In genomic region chr4:124774429-124774828, GRCm38 (mm10) we compare ENCODE assay signal across 16 mouse cellular contexts. TPM values are rescaled to one million over a fixed set of nuclear protein-coding genes. Genes with fewer than 3 reads are reported as not detected.
DNase-seq lines count a peak whose midpoint lies in the region; ATAC-seq lines count a peak whose summit lies in the region.
"Had no signal": no experiment of that assay in that cellular context is flagged by ENCODE, and none has a peak within 500 bp of the region (broad histone marks: within the 10 kb centered on the region; RNA-seq: fewer than 3 reads in every experiment).

No protein-coding gene starts in this region.

- no peaks in the 10 kb centered on the region for H3K9me3 ChIP-seq in liver, embryonic 15.5 days (replicated peaks)
- H3K9me3 ChIP-seq in hindbrain, embryonic 11.5 days (ENCODE audit: control insufficient read depth, low read length), result no peaks in the 10 kb centered on the region

- no peaks in the 10 kb centered on the region for H3K27me3 ChIP-seq in liver, embryonic 15.5 days
- no peaks in the 10 kb centered on the region for H3K27me3 ChIP-seq in hindbrain, embryonic 11.5 days (ENCODE audit: control insufficient read depth, insufficient read depth, low read length)

- 12% methylated on average over 2 of the region's 2 CpGs for WGBS in liver, embryonic 15.5 days (ENCODE audit: insufficient replicate concordance)
- 81% methylated on average over 2 of the region's 2 CpGs for WGBS in hindbrain, embryonic 11.5 days

- H3K4me1 ChIP-seq in liver, embryonic 15.5 days (replicated peaks), result peaks cover 66% of the 10 kb centered on the region
- H3K4me1 ChIP-seq in hindbrain, embryonic 11.5 days (replicated peaks; ENCODE audit: control insufficient read depth, insufficient read depth, low read length), result no peaks in the 10 kb centered on the region

- peak; percentile 30 to 57 for DNase-seq in spleen, postnatal 36 days (ENCODE audit: low spot score in 2 of 2)
- no peak for DNase-seq in spleen, adult 12 weeks (ENCODE audit: low spot score)
- DNase-seq in T-cell, adult 2 months (ENCODE audit: low spot score), result no peak
- DNase-seq in hindbrain, embryonic 11.5 days (ENCODE audit: low spot score), result no peak
- DNase-seq in ovary, postnatal 36 days (ENCODE audit: low spot score), result no peak
- DNase-seq: adrenal gland, postnatal 10 days; forebrain, postnatal 0 days; kidney, postnatal 10 days; layer of hippocampus, adult 9-11 months; lung, adult 18-20 months; lung, postnatal 4 days; midbrain, embryonic 14.5 days; right cerebral cortex, adult 18-20 months; thymus, adult 18-20 months had no signal

- ATAC-seq in erythroblast, adult 5-6 weeks (replicated peaks; ENCODE audit: low FRiP score, poor library complexity, severe bottlenecking), result peak; percentile 96
- ATAC-seq in liver, embryonic 15.5 days (ENCODE audit: insufficient read depth), result peak; percentile 97
- ATAC-seq in hindbrain, embryonic 11.5 days (ENCODE audit: low FRiP score), result no peak
- ATAC-seq: forebrain, postnatal 0 days had no signal

- peak overlapping the region; percentile 30 for H3K4me3 ChIP-seq in liver, embryonic 15.5 days (replicated peaks)
- H3K4me3 ChIP-seq in hindbrain, embryonic 11.5 days (ENCODE audit: low read depth, low read length), result no peak overlapping the region

- peak overlapping the region; percentile 55 for H3K9ac ChIP-seq in liver, embryonic 15.5 days
- no peak overlapping the region for H3K9ac ChIP-seq in hindbrain, embryonic 11.5 days (ENCODE audit: low read depth, low read length)
- H3K9ac ChIP-seq: forebrain, postnatal 0 days had no signal

- H3K36me3 ChIP-seq in liver, embryonic 15.5 days (replicated peaks), result peaks cover 44% of the 10 kb centered on the region
- H3K36me3 ChIP-seq in hindbrain, embryonic 11.5 days (ENCODE audit: control insufficient read depth, insufficient read depth, low read length), result no peaks in the 10 kb centered on the region

- peak overlapping the region; percentile 70 for H3K4me2 ChIP-seq in liver, embryonic 15.5 days
- H3K4me2 ChIP-seq in hindbrain, embryonic 11.5 days (replicated peaks; ENCODE audit: low read depth, low read length), result no peak overlapping the region

- H3K27ac ChIP-seq in liver, embryonic 15.5 days (replicated peaks), result peak overlapping the region; percentile 92
- no peak overlapping the region for H3K27ac ChIP-seq in hindbrain, embryonic 11.5 days (ENCODE audit: low read depth, low read length)

RNA-seq across cellular contexts. Expression of gene Mtf1, which starts 27.5 kb away (rescaled TPM):
- total RNA-seq in erythroblast, adult 5-6 weeks (2015; ENCODE audit: low replicate concordance), result 5.2 and 5.4 TPM in 2 replicates
- 8.6 and 17.4 TPM in 2 replicates for total RNA-seq in erythroblast, adult 5-6 weeks (2017; ENCODE audit: low replicate concordance)
- polyA plus RNA-seq in liver, embryonic 15.5 days (2015; fragmentation: Nextera tagmentation; extraction: Ambion mirVana), result 11.8 and 12.4 TPM in 2 replicates
- polyA plus RNA-seq in hindbrain, embryonic 11.5 days (2014; fragmentation: Nextera tagmentation; extraction: Ambion mirVana), result 15.1 and 15.9 TPM in 2 replicates

RNA-seq across cellular contexts. Expression of gene Inpp5b, which starts 32.8 kb away (rescaled TPM):
- total RNA-seq in erythroblast, adult 5-6 weeks (2015; ENCODE audit: low replicate concordance), result 27.3 and 37.0 TPM in 2 replicates
- total RNA-seq in erythroblast, adult 5-6 weeks (2017; ENCODE audit: low replicate concordance), result 15.2 and 15.8 TPM in 2 replicates
- 38.1 and 38.3 TPM in 2 replicates for polyA plus RNA-seq in liver, embryonic 15.5 days (2015; fragmentation: Nextera tagmentation; extraction: Ambion mirVana)
- 24.9 and 32.3 TPM in 2 replicates for polyA plus RNA-seq in hindbrain, embryonic 11.5 days (2014; fragmentation: Nextera tagmentation; extraction: Ambion mirVana)

RNA-seq across cellular contexts. Expression of gene Sf3a3, which starts 59.9 kb away (rescaled TPM):
- 14.2 and 24.2 TPM in 2 replicates for total RNA-seq in erythroblast, adult 5-6 weeks (2015; ENCODE audit: low replicate concordance)
- total RNA-seq in erythroblast, adult 5-6 weeks (2017; ENCODE audit: low replicate concordance), result 26.2 and 34.7 TPM in 2 replicates
- polyA plus RNA-seq in liver, embryonic 15.5 days (2015; fragmentation: Nextera tagmentation; extraction: Ambion mirVana), result 53.9 and 58.2 TPM in 2 replicates
- 197 and 210 TPM in 2 replicates for polyA plus RNA-seq in hindbrain, embryonic 11.5 days (2014; fragmentation: Nextera tagmentation; extraction: Ambion mirVana)

Comparison
In these comparisons a context has a peak if more than half of its experiments do, and no peak if none do; other contexts are left out.
1. DNase-seq: peak in spleen, postnatal 36 days (2 of 2); none in spleen, adult 12 weeks (single experiment), T-cell, adult 2 months (single experiment), hindbrain, embryonic 11.5 days (single experiment) and ovary, postnatal 36 days (single experiment).